Mouse (Mus musculus) brain, embryonic 14.5 days (tissue): ENCODE measurements at regions not wholly inside any gene's neighbourhood (a gene's known extent, or its start where the extent isn't known, plus 50 kb on each side); places are given as distances from the start of the nearest gene placed in this dataset.

Experiments used
- CTCF ChIP-seq: fragments of 200-500 bp; IDR thresholded peaks from 2 replicates; pipeline ENCODE4 v1.5.1; 2012; ENCODE audit warnings: inconsistent platforms, mild to moderate bottlenecking, moderate library complexity, borderline replicate concordance; ENCODE audit not compliant: insufficient read depth, insufficient read length; ENCODE audit errors: extremely low read depth
- POLR2A ChIP-seq: fragments of 200-500 bp; IDR thresholded peaks from 2 replicates; pipeline ENCODE4 v1.6.1; 2012; ENCODE audit warnings: mild to moderate bottlenecking, inconsistent platforms, borderline replicate concordance; ENCODE audit not compliant: poor library complexity, insufficient read depth, insufficient read length, severe bottlenecking; ENCODE audit errors: extremely low read depth

- TF ChIP-seq CTCF (no peak), POLR2A (no peak)
These were observed 81.4 kb upstream of the Cdkn3 start for GRCm38 (mm10) chr14:46678935-46679334.
